Mouse (Mus musculus) G1E (cell line): ENCODE measurements around the gene Cpne5. TPM values are rescaled to one million over a fixed set of nuclear protein-coding genes. Genes with fewer than 3 reads are reported as not detected.
"Not testable (repeated sequence)": the region's sequence is repeated elsewhere in the genome, so short reads cannot be mapped to it uniquely, and the experiment has no call there.

Experiments used
- ATAC-seq: 2 replicates; pipeline ENCODE4 v1.8.0; 2016; ENCODE audit warnings: mild to moderate bottlenecking; ENCODE audit not compliant: insufficient number of reproducible peaks, poor library complexity, low FRiP score, severe bottlenecking; ENCODE audit errors: extremely low read depth
- DNase-seq: peaks from one replicate; pipeline ENCODE4 v3.0.0; 2012; ENCODE audit warnings: low spot score
- H3K27me3 ChIP-seq: 2 replicates; pipeline ENCODE4 v1.6.1; 2012; ENCODE audit warnings: mild to moderate bottlenecking, low read length, inconsistent platforms; ENCODE audit not compliant: insufficient read depth
- H3K36me3 ChIP-seq: replicated peaks from 2 replicates; pipeline ENCODE3; 2012; ENCODE audit warnings: mild to moderate bottlenecking, inconsistent platforms
- H3K4me1 ChIP-seq: 2 replicates; pipeline ENCODE4 v1.6.1; 2012; ENCODE audit warnings: low read depth, low read length, inconsistent platforms, mixed read lengths; ENCODE audit not compliant: insufficient read depth
- H3K4me3 ChIP-seq: 2 replicates; pipeline ENCODE4 v1.5.1; 2012; ENCODE audit warnings: low read depth, mild to moderate bottlenecking, inconsistent platforms, low read length, moderate library complexity, mixed read lengths
- H3K9me3 ChIP-seq: replicated peaks from 2 replicates; pipeline ENCODE4 v1.6.1; 2012; ENCODE audit warnings: inconsistent platforms
- CTCF ChIP-seq: IDR thresholded peaks from 2 replicates; pipeline ENCODE4 v1.5.1; 2012; ENCODE audit warnings: low read depth, low read length, inconsistent platforms, mixed read lengths
- GATA1 ChIP-seq: IDR thresholded peaks from 2 replicates; pipeline ENCODE4 v1.6.1; 2012; ENCODE audit warnings: borderline replicate concordance, low read length, inconsistent platforms, mixed read lengths
- GATA2 ChIP-seq: IDR thresholded peaks from 2 replicates; pipeline ENCODE4 v1.6.1; 2012; ENCODE audit warnings: low read depth, low read length, inconsistent platforms, borderline replicate concordance
- POLR2AphosphoS5 ChIP-seq: IDR thresholded peaks from 2 replicates; pipeline ENCODE4 v1.6.1; 2012; ENCODE audit warnings: low read depth, low read length, inconsistent platforms; ENCODE audit not compliant: insufficient replicate concordance
- TAL1 ChIP-seq: conservative IDR thresholded peaks from 2 replicates; pipeline ENCODE4 v1.6.1; 2012; ENCODE audit warnings: low read depth, low read length, inconsistent platforms, mixed read lengths
- polyA plus RNA-seq: library from polyadenylated mRNA; stranded (reverse); fragments of >175 nt; gene quantifications from 2 replicates; pipeline ENCODE4 v1.2.3, GENCODE M21; 2012
- total RNA-seq, 2 experiments: library from RNA; stranded (forward) in 1 of 2; stranded (reverse) in 1 of 2; fragments of 200-1000 nt in 1 of 2; fragments of >200 nt in 1 of 2; fragmentation: Nextera tagmentation in 1 of 2; gene quantifications; 2 replicates each; pipeline ENCODE4 v1.2.3; 2014 to 2017

The Cpne5 gene
- total and polyA plus RNA-seq, 3 experiments: 0.71 to 21.0 (median 2.1) TPM

DNA sequence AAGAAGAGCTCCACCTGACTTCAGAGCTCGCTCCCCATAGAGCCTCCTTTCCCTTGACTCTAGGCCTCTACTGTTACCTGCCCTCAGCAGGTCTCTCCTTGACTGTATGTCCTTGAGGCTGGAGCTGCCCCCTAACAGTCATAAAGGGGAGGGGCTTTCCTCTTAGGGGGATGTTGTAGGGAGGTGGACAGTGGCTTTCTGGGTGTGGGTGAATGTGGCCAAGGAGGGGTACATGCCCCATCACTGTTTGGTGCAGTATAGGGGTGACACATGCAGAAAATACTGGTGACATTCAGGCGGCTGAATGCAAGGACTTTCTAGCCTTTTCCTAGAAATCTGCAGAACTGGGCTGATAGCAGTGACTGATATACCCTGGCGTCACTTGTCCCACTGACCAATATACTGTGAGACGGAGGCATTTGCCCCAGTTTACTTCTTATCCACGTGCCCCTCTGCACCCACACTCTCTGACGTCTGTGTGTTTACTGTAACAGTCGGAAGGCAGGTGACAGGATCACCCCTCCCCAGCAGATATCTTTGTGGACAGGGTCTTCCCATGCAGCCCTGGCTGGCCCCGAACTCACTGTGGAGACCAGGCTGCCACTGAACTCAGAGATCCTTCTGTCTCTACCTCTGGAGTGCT, 120.8 kb downstream of the Cpne5 start:
- Histone ChIP-seq H3K9me3 (no peaks in the 10 kb centered on the region), H3K4me3 (no peak overlapping the region; the same call in 1 of the 2 replicates), H3K27me3 (peaks cover 8% of the 10 kb centered on the region; the same call in 1 of the 2 replicates), H3K36me3 (peaks cover 11% of the 10 kb centered on the region), H3K4me1 (peaks cover 49% of the 10 kb centered on the region)
- TF ChIP-seq TAL1 (no peak), POLR2AphosphoS5 (no peak), GATA1 (no peak), GATA2 (no peak), CTCF (no peak)
- ATAC-seq (no peak), DNase-seq (no peak)

- Histone ChIP-seq H3K27me3 (peaks cover 8% of the 10 kb centered on the region; the same call in 1 of the 2 replicates), H3K4me3 (peak overlapping the region; percentile 49; the same call in 1 of the 2 replicates), H3K36me3 (peaks cover 9% of the 10 kb centered on the region), H3K4me1 (peaks cover 57% of the 10 kb centered on the region), H3K9me3 (no peaks in the 10 kb centered on the region)
- TF ChIP-seq TAL1 (no peak), POLR2AphosphoS5 (no peak), CTCF (no peak), GATA1 (no peak), GATA2 (no peak)
- no peak for DNase-seq
- ATAC-seq: no peak
Measured at GRCm38 (mm10) chr17:29116023-29116422, 121.9 kb downstream of the Cpne5 start.

DNA sequence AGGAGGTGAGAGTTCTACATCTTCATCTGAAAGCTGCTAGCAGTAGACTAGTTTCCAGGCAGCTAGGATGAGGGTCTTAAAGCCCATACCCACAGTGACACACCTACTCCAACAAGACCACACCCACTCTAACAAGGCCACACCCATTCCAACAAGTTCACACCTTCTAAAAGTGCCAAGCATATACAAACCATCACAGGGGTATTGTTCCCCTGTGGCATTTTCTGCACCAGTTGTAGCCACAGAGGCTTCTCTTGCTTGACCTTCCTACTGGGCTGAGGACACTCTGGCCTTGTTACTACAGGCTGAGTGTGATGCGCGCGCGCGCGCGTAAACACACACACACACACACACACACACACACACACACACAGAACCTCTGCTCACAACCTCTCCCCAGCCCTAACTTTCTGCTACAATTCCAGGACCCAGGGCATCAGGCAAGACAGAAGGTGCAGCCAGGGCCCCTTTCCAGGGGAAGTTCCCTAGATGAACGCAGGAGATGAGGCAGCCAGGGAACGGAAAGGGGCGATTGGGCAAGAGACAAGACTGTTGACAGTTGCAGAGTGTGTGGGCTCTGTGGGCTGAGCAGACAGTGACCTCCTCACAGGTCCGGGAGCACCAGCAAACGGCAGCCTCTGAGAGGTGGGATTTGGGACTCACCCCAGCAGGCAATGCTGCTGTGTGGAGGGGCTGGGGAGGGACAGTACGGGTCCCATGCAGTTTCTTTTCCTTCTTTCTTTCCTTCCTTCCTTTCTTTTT, 124.2 kb downstream of the Cpne5 start, which contains the start of gene Rab44:
Gene Rab44 (plus strand): TSS at position 555 of the 762 bp plus-strand sequence.
- DNase-seq: no peak
- no peaks in the 10 kb centered on the region for H3K9me3 ChIP-seq
- H3K36me3 ChIP-seq: no peaks in the 10 kb centered on the region
- TF ChIP-seq GATA2: no peak
- no peak for TF ChIP-seq POLR2AphosphoS5
- TF ChIP-seq TAL1: no peak
- no peak for TF ChIP-seq CTCF
- no peak for TF ChIP-seq GATA1
- H3K4me3 ChIP-seq: peak within 1 kb of the TSS; percentile 67
- peaks cover 65% of the 10 kb centered on the region for H3K4me1 ChIP-seq
- H3K27me3 ChIP-seq: peaks cover 3% of the 10 kb centered on the region; the same call in 1 of the 2 replicates
- ATAC-seq: no peak

DNA sequence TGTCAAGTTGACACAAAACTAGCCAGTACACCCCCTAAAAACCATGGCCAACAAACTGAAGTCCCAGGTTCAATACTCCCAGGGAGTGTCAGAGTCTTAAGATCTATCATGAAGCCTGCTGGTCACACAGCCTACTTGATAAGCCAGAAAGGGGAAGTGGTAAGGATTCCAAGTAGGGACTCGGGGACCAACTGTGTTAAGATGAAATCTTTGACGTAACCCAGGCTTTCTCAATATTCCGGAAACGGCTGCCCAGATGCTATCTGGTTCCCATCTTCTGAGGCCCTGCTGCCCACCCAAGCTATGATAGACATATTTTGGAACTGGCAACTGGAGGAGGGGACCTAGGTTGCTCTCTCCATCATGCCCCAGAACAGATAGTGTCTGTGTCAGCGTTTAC, 126.6 kb downstream of the Cpne5 start:
- Histone ChIP-seq H3K4me3 (no peak overlapping the region; the same call in 1 of the 2 replicates), H3K27me3 (peaks cover 3% of the 10 kb centered on the region; the same call in 1 of the 2 replicates), H3K36me3 (no peaks in the 10 kb centered on the region), H3K9me3 (no peaks in the 10 kb centered on the region), H3K4me1 (peaks cover 53% of the 10 kb centered on the region)
- DNase-seq (peak; percentile 73), ATAC-seq (peak; percentile 86)
- TF ChIP-seq TAL1: peak; percentile 33
- no peak for TF ChIP-seq POLR2AphosphoS5

- not testable (repeated sequence) for H3K36me3 ChIP-seq, ATAC-seq
Measured at GRCm38 (mm10) chr17:29110356-29110755, 127.6 kb downstream of the Cpne5 start.

More at GRCm38 (mm10) chr17:29110356-29110755, 127.6 kb downstream of the Cpne5 start:
- H3K4me3 ChIP-seq, H3K9me3 ChIP-seq, DNase-seq, H3K27me3 ChIP-seq: not testable (repeated sequence)
- H3K4me1 ChIP-seq: peaks cover 44% of the 10 kb centered on the region

Other genes starting within 250 kb of the Cpne5 start
- gene Stk38, start 230.2 kb downstream of the Cpne5 start, total RNA-seq (2014; fragmentation: Nextera tagmentation): 206 and 234 TPM in 2 replicates
- 73.5 and 82.7 TPM in 2 replicates for gene Stk38, start 230.2 kb downstream of the Cpne5 start, total RNA-seq (2017)
- gene Stk38, start 230.2 kb downstream of the Cpne5 start, polyA plus RNA-seq: 97.6 and 107 TPM in 2 replicates
- 258 and 296 TPM in 2 replicates for gene Srsf3, start 205.5 kb downstream of the Cpne5 start, total RNA-seq (2014; fragmentation: Nextera tagmentation)
- gene Srsf3, start 205.5 kb downstream of the Cpne5 start, total RNA-seq (2017): 658 and 771 TPM in 2 replicates
- gene Srsf3, start 205.5 kb downstream of the Cpne5 start, polyA plus RNA-seq: 37.7 and 174 TPM in 2 replicates
- 224 and 234 TPM in 2 replicates for gene Cdkn1a, start 147.2 kb downstream of the Cpne5 start, total RNA-seq (2014; fragmentation: Nextera tagmentation)
- 18.9 and 21.4 TPM in 2 replicates for gene Cdkn1a, start 147.2 kb downstream of the Cpne5 start, total RNA-seq (2017)
- gene Cdkn1a, start 147.2 kb downstream of the Cpne5 start, polyA plus RNA-seq: 123 and 145 TPM in 2 replicates
- gene Rab44, start 124.0 kb downstream of the Cpne5 start, total RNA-seq (2014; fragmentation: Nextera tagmentation): 20.5 and 23.0 TPM in 2 replicates
- 67.8 and 72.8 TPM in 2 replicates for gene Rab44, start 124.0 kb downstream of the Cpne5 start, total RNA-seq (2017)
- 11.6 and 13.3 TPM in 2 replicates for gene Rab44, start 124.0 kb downstream of the Cpne5 start, polyA plus RNA-seq
- 26.3 and 29.2 TPM in 2 replicates for gene Ppil1, start 26.0 kb upstream of the Cpne5 start, total RNA-seq (2014; fragmentation: Nextera tagmentation)
- 79.4 and 80.9 TPM in 2 replicates for gene Ppil1, start 26.0 kb upstream of the Cpne5 start, total RNA-seq (2017)
- 59.1 and 91.6 TPM in 2 replicates for gene Ppil1, start 26.0 kb upstream of the Cpne5 start, polyA plus RNA-seq
- gene BC004004, start 30.6 kb upstream of the Cpne5 start, total RNA-seq (2014; fragmentation: Nextera tagmentation): 68.0 and 85.4 TPM in 2 replicates
- 51.7 TPM in 2 replicates for gene BC004004, start 30.6 kb upstream of the Cpne5 start, total RNA-seq (2017)
- 16.0 and 19.8 TPM in 2 replicates for gene BC004004, start 30.6 kb upstream of the Cpne5 start, polyA plus RNA-seq
- gene Pi16, start 79.5 kb upstream of the Cpne5 start, total RNA-seq (2014; fragmentation: Nextera tagmentation): 1.7 and 2.5 TPM in 2 replicates
- gene Pi16, start 79.5 kb upstream of the Cpne5 start, total RNA-seq (2017): 5.5 and 5.8 TPM in 2 replicates
- 7.5 and 7.6 TPM in 2 replicates for gene Pi16, start 79.5 kb upstream of the Cpne5 start, polyA plus RNA-seq
- 82.9 and 101 TPM in 2 replicates for gene Mtch1, start 109.8 kb upstream of the Cpne5 start, total RNA-seq (2014; fragmentation: Nextera tagmentation)
- gene Mtch1, start 109.8 kb upstream of the Cpne5 start, total RNA-seq (2017): 78.7 and 86.7 TPM in 2 replicates
- 175 and 181 TPM in 2 replicates for gene Mtch1, start 109.8 kb upstream of the Cpne5 start, polyA plus RNA-seq
- gene Fgd2, start 122.7 kb upstream of the Cpne5 start, total RNA-seq (2014; fragmentation: Nextera tagmentation): not detected in 2 replicates
- 0.41 and 0.60 TPM in 2 replicates for gene Fgd2, start 122.7 kb upstream of the Cpne5 start, total RNA-seq (2017)
- gene Fgd2, start 122.7 kb upstream of the Cpne5 start, polyA plus RNA-seq: 0.08 and 0.22 TPM in 2 replicates